Mouse (Mus musculus) embryo, embryonic 10 days (tissue): Measurements from ENCODE around the gene Cdh23.

ENCODE experiments used
- DNase-seq: peaks from one replicate; pipeline ENCODE4 v3.0.0-alpha.2; 2015; ENCODE audit warnings: low spot score

The Cdh23 gene

GRCm38 (mm10) chr10:60400507-60401295 lies 295.6 kb downstream of the Cdh23 start:
- DNase-seq, result no peak

- peak; percentile 23 for DNase-seq
Observed at GRCm38 (mm10) chr10:60399449-60399848, 296.8 kb downstream of the Cdh23 start, which contains the start of gene Gm17455. Gm17455 (plus strand) TSS chr10:60399726.

GRCm38 (mm10) chr10:60398051-60398814 lies 298.1 kb downstream of the Cdh23 start:
- no peak for DNase-seq

GRCm38 (mm10) chr10:60395605-60396004 lies 300.7 kb downstream of the Cdh23 start:
- no peak for DNase-seq

GRCm38 (mm10) chr10:60394936-60395335 lies 301.4 kb downstream of the Cdh23 start:
- DNase-seq, result no peak

- no peak for DNase-seq
Observed at GRCm38 (mm10) chr10:60391661-60392060, 304.6 kb downstream of the Cdh23 start.

- no peak for DNase-seq
Observed at GRCm38 (mm10) chr10:60390904-60391420, 305.3 kb downstream of the Cdh23 start.

- peak; percentile 25 for DNase-seq
Observed at GRCm38 (mm10) chr10:60390177-60390903, 305.9 kb downstream of the Cdh23 start.

- DNase-seq, result peak; percentile 16
Observed at GRCm38 (mm10) chr10:60389447-60389865, 306.8 kb downstream of the Cdh23 start.

- no peak for DNase-seq
Observed at GRCm38 (mm10) chr10:60388332-60388731, 308.0 kb downstream of the Cdh23 start.

- no peak for DNase-seq
Observed at GRCm38 (mm10) chr10:60381142-60381925, 315.0 kb downstream of the Cdh23 start.

- DNase-seq, result no peak
Observed at GRCm38 (mm10) chr10:60380229-60380628, 316.1 kb downstream of the Cdh23 start.

GRCm38 (mm10) chr10:60379419-60379957 lies 316.8 kb downstream of the Cdh23 start:
- DNase-seq, result no peak

- DNase-seq, result no peak
Observed at GRCm38 (mm10) chr10:60376704-60377103, 319.6 kb downstream of the Cdh23 start.

- DNase-seq, result peak; percentile 49
Observed at GRCm38 (mm10) chr10:60373937-60374578, 322.2 kb downstream of the Cdh23 start.

- DNase-seq, result peak; percentile 43
Observed at GRCm38 (mm10) chr10:60373543-60373936, 322.8 kb downstream of the Cdh23 start.

GRCm38 (mm10) chr10:60371596-60372386 lies 324.5 kb downstream of the Cdh23 start:
- no peak for DNase-seq

GRCm38 (mm10) chr10:60370601-60371061 lies 325.7 kb downstream of the Cdh23 start:
- DNase-seq, result no peak

GRCm38 (mm10) chr10:60370098-60370497 lies 326.2 kb downstream of the Cdh23 start:
- no peak for DNase-seq

GRCm38 (mm10) chr10:60369405-60369804 lies 326.9 kb downstream of the Cdh23 start:
- no peak for DNase-seq
